Mouse (Mus musculus) CD4-positive, CD25-positive, alpha-beta regulatory T cell, adult 2 months (primary cell): ENCODE data around the gene Tmem158.

Source experiments
- DNase-seq: peaks from one replicate; pipeline ENCODE4 v3.0.0-alpha.2; 2012; ENCODE audit warnings: low read depth, low spot score

Gene Tmem158

DNA sequence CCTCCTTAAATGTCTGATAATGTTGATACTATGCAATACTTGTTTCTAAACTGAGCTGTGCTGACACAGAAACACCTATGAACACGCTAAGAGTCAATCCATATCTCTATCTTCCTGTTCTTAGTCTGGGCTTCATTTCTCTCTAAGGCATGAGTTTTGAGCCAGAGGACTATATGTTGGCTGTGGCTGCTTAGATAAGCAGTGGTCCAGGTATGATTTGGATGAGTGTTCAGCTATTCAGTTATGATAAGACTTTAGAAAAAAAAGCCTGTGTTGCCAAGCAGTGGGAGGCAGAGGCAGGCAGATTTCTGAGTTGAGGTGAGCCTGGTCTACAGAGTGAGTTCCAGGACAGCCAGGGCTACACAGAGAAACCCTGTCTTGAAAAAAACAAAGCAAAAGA lies 12.6 kb downstream of the Tmem158 start:
- no peak for DNase-seq

DNA sequence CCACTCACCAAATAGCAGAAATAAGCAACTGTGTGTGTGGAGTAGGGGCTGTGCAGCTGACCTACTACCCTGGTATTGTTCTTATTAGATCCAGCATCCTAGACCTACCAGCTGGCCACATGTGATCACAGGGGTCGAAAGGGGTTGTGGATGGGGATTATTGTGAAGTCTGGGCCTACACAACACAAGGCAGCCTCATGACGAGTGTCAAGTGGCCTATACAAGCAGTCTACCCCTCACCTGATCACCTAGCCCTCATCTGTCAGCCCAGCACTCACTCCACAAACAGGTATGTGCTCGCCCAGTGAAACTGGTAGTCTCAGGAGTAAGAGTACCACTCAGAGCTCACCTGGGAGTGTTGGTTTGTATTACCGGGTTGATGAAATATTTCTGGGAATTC lies 15.4 kb downstream of the Tmem158 start:
- no peak for DNase-seq

DNA sequence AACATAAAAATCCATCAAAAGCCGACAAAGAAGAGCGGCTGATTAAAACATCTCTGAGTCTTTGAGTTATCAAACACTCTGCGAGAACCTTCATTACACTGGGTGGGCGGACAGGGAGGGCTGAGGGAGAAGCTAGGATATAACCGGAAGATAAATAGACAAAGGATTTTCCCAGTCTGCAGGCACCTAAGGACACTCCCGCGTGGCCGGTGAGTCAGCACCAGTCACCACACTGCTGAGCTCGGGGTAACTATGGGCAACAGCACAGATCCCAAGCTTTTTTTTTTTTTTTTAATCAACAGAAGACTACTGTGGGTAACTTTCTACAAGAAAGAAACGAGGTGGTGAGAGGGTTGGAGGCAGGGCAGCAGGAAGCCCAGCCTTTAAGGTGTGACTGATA lies 16.6 kb downstream of the Tmem158 start:
- DNase-seq, result no peak

DNA sequence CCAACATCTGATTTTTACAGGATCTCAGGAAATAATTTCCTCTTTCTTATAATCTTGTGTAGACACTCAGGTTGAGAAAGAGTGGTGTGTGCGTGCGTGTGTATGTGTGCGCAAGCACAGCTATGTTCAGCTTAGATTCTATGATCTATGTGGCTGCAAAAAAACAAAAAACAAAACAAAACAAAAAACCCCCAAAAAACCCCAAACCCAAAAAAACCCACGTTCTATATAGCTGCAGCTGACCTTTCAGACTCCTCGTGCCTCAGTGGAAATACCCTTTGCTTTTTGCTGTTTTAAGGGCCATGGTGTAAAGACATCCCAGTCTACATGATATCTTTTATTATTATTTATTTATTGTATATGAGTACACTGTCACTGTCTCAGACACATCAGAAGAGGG lies 19.4 kb downstream of the Tmem158 start:
- DNase-seq, result peak; percentile 47

DNA sequence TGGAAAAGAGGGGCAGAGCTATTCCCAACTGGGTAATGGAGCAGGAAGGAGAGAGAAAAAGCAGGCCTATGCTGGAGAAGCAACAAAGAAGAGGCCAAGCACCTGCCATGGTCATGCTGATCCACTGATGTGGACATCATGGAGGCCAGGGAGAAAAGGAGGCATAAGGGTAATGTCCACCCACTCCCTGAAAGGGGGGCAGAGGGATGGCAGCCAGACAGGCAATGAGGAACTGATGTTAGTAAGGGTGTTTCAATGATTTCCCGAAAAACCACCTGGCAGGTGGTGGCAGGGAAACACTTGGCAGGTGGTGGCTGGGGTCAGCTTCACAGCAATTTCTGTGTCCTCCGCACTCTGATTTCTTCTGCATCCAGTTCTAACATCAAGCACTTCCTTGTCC lies 19.8 kb downstream of the Tmem158 start:
- DNase-seq, result no peak

DNA sequence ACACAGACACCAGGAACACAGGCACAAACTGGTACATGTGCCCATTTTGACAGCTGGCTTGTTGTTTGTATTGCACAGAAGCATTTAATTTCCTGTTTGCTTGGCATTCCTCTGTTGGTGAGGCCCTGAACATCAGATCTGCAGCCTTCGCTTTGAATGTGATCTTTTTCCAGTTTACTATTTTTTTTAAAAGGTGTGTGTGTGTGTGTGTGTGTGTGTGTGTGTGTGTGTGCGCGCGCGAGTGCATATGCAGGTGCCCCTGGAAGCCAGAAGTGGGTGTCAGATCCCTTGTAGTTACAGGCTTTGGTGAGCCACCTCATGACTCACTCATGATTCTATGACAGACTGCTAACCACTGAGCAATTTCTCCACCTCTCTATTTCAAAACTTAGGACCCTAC lies 20.3 kb downstream of the Tmem158 start:
- peak; percentile 56 for DNase-seq

DNA sequence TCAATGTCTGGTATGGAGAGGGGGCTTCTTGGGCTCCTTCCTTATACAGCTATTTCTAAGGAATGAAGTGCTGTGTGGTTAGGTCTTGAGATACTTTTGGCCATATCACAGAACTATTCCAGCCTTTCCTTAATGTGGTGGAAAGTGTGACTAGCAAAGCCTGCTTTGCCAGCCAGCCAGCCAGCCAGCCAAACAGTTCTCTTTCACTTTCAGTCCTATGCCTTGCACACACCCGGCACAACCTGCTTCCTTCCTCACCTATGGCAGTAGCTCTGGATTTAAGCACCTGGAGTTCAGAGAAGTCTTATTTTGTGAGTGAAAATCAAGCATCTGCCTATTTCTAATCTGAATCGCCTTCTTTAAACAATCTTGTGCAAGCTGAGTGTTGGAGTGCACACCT lies 20.9 kb downstream of the Tmem158 start:
- DNase-seq, result peak; percentile 61

DNA sequence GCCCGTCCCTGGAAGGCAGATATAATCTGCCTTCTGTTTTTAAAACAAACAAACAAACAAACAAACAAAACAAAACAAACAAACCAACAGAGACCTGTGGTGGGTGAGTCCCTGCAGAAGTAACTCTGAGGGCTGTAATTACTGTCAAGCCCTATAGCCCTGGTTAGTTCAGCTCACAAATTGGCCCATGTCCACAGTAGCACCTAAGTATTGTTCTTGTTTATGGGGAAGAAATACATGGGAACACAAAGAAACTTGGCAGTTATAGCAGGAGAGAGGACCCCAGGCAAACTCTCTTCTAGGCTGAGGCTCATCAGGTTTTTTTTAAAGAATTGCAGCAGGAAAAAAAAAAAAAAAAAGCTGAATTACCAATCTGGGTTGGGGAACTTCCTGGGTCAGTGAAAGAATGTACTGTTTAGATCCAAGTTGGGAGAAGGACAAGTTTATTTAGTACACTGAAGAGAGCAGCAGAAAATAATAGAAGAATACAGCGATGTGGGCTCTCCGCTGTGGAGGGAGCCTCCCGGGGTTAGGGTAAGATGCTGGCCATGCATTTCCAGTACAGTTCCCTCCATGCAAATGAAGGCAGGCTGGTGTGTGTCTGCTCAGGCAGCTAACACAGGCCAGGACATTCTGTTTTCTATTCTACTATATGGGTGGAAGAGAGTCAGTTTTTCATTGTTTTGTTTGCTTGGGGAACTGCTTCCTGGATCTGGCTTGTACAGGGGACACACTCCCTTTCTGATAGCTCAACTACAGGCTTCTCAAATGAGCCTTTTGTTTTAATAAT lies 22.1 kb downstream of the Tmem158 start:
- DNase-seq, result no peak

DNA sequence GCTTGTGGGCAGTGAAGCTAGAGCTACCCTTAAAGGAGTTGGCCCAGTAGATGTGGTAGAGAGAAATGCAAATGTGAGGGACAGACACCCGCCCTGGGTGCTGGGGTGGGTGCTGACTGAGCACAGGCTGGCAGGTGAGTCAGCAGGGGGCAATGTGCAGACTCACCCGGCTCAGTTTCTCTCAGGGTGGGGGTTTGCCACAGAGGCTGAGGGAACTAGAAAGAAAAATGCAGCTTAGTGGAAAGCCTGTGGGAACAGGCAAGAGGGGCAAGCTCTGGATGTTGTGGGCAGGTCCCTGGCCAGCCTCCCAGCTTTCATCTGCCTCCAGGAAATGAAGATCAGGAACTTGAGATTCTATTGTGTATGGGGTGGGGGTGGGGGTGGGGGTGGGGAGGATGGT lies 22.8 kb downstream of the Tmem158 start:
- peak; percentile 36 for DNase-seq

DNA sequence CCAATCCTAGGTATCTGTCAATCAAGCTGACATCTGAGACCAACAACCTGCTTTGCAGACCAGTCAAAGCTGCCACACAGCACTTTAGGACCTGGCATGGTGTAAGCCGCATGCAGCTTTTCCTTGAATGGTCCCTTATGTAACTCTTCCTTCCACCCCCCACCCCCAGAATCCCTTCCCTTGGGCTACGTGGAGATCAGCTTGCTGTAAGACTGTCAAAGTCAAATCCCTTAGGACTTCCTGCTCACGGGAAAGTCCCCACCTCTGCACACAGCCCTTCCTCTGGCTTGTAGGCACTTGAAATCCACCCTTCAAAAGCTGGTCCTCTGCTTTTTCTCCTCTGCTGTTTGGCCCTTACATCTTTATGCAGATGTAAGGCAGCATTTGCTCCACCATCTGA lies 24.9 kb downstream of the Tmem158 start:
- DNase-seq, result peak; percentile 58

DNA sequence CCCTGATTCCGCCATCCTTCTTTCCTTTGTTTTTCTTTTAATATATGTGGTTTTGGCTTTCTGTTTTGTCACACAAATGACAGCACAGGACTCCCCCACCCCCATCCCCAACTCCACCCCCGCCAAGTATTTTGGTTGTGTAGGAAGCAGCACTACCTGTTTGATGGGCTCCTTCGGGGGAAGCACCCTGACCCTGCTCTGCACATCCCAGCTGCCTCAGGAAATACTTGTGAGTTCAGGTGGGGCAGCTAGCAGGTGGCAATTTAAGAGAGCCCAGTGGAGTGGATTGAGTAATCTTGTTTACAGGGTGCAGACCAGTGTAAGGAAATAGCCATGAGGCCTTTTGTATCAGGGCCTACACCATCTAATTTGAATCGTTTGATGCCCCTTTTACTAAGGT lies 30.7 kb downstream of the Tmem158 start:
- peak; percentile 56 for DNase-seq

DNA sequence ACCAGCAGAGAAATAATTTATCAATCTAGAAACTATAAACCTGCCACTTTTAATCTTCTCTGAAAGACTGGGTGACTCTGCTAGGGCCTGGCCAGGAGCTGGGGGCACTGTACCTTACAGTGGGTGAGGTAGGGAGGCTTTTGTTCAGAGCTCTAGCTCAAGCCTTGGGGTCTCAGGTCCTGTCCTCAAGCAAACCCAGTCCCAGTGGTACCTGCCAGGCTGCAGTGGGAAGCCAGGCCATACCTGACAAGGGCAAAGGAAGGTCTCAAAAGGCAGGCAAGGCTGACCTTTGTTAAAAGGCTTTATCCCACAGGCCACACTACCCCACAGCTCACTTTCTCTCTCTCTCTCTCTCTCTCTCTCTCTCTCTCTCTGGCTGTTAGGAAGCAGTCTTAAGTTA lies 31.9 kb downstream of the Tmem158 start:
- DNase-seq, result no peak

DNA sequence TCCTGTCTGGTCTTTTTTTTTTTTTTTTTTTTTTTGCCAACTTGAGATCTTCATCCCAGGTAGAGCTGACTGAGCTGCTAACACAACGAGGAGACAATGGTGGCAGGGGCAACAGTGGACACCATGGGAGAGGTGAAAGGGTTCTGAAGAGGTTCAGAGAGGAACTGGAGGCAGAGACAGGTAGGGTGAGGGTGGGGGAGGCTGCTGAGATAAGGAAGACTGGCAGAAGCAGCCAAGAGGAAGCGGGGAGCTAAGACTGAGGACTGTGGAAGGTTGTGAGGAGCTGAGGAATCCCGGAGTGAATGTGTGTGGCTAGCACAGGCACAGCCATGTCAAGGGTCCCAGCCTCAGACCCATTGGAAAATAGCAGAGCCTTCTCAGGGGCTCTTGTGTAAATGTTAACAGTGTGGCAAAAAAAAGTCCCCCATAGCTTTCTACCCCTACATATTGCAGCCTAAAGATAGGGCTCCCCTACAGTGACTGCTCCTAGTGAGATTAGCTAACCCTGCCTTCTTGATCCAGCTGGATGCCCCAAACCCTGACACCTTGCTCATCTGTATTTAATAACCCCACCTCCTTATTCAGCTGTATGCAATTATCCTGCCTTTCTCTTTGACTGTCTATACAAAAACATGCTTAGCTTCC lies 33.3 kb downstream of the Tmem158 start:
- DNase-seq, result no peak

DNA sequence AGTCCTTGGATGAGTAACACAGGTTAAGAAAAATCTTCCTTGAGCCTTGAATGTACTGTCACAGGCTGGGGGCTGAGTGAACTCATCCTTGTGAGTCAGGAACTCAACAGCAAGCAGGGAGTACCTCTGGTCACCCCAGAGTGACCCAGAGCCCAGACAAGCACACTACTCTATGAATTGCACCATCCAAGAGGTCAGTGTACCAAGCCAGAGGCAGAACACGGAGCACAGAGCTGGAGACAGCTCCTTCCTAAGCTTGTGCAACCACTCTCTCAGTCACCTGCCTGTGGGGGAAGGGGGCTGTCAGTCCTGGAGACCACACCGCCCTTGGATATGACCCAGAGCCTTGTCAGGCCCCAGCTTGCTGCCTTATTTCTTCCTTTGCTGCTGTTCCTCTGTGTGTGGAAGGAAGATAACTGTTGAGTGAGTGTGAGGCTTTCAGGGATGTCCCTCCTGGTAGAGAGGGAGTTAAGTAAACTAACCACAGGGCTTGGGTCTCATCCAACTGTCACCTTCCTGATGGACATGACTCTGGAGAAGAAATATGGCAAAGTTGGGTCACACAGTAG lies 35.6 kb downstream of the Tmem158 start:
- no peak for DNase-seq

DNA sequence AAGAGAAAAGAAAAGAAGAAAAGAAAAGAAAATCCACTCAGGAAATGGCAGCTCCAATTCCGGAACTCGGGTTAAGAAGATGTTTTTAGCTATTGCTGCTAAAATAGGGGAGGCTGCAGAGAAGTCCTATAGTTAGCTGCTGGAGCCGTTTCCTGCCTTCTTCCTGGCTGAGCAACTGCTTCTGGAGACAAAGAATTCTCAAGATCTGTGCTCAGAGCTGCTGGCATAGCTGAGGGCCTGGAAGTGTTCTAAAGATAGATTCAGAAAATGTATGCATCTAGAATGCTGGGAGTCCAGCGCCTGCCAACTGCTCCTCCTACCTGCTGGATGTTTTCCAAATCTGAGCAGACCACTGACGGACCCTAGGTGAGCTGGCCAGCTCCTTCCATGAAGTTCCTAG lies 40.7 kb downstream of the Tmem158 start:
- DNase-seq, result no peak

DNA sequence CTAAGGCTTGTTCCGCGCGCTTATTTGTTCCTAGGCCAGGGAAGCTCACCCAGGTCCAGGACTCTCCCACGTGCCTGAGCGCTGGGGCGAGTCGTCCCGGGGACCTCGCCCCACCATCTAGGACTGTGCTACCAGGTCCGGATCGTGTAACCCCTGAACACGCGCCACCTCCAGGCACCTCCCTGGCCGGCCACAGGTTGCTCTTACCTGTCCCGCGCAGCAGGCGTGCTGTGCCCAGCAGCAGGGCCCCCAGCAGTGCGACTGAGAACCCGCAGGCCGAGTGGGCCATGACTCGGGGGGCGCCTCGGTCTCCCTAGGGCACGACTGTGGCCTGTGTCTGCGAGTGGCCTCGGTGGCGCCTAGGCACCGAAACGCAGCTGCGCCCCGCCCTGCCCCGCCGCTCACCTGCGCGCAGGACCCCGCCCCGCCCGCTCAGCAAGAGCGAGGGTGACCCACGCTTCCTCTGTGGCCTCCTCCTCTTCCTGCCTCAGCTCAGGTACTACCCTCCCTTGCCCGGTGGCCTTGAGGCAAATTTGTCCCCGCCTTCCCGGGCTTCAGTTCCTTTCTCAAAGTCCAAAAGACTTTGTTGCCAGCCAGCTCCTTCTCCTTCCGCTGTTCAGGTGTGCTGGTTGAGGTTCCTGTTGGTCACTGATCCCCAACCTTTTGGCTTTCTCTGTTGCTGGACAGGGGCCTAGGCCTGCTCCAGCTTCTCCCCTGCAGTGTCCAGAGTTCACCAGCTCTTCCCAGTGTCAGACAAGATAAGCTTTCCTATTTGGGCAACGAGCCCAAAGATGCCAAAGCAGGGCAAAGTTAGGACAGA lies 44.7 kb downstream of the Tmem158 start, which contains the start of gene Cdcp1:
Gene Cdcp1 (minus strand): TSS at position 418 of the 820 bp plus-strand sequence.
- DNase-seq, result peak; percentile 50

DNA sequence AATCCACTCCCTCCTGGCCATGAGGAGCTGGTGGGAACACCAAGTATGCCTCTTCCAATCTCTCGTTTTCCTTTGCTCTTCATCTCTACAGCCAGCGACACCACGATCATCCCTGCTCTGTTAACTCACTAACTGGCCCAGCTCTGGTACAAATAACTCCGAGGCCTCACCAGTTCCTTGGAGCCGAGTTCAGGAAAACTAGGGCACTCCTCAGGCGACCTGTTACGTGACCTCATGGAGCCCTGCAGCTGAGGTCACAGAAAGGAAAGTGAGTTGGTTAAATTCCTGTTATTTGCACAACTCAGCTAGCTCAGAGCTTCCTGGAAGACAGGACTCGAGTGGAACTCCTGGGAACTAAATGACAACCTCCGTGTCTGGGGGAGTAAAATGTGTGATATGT lies 47.2 kb downstream of the Tmem158 start:
- no peak for DNase-seq
